ENCODE assay signal across 26 mouse cellular contexts in genomic region chr3:101802746-101803145, GRCm38 (mm10). TPM values are rescaled to one million over a fixed set of nuclear protein-coding genes. Genes with fewer than 3 reads are reported as not detected.
A peak's percentile ranks its signal among the peaks of the same experiment; 100 is the strongest.
DNase-seq lines count a peak whose midpoint lies in the region; ATAC-seq and TF ChIP-seq lines count a peak whose summit lies in the region.
"Had no signal": no experiment of that assay in that cellular context is flagged by ENCODE, and none has a peak within 500 bp of the region (broad histone marks: within the 10 kb centered on the region; RNA-seq: fewer than 3 reads in every experiment).

No protein-coding gene starts in this region.

- H3K36me3 ChIP-seq in forebrain, embryonic 10.5 days (replicated peaks) = no peaks in the 10 kb centered on the region
- no peaks in the 10 kb centered on the region for H3K36me3 ChIP-seq in forebrain, embryonic 12.5 days (replicated peaks)
- no peaks in the 10 kb centered on the region for H3K36me3 ChIP-seq in heart, postnatal 0 days (replicated peaks; ENCODE audit: control insufficient read depth, insufficient read depth, low read length)
- no peaks in the 10 kb centered on the region for H3K36me3 ChIP-seq in heart, embryonic 12.5 days
- H3K36me3 ChIP-seq: hindbrain, embryonic 15.5 days; limb, embryonic 10.5 days; liver, embryonic 15.5 days; lung, embryonic 15.5 days; midbrain, embryonic 13.5 days had no signal

- ATAC-seq in forebrain, embryonic 12.5 days (ENCODE audit: low FRiP score) = no peak
- ATAC-seq in heart, postnatal 0 days (ENCODE audit: insufficient read depth, low read depth) = no peak
- ATAC-seq in heart, embryonic 12.5 days (ENCODE audit: insufficient number of reproducible peaks, low FRiP score) = no peak
- ATAC-seq: forebrain, embryonic 14.5 days; intestine, embryonic 16.5 days; midbrain, embryonic 13.5 days had no signal

- peaks cover 46% of the 10 kb centered on the region for H3K27me3 ChIP-seq in forebrain, embryonic 10.5 days (ENCODE audit: poor library complexity, severe bottlenecking)
- peaks cover 20% of the 10 kb centered on the region for H3K27me3 ChIP-seq in forebrain, embryonic 12.5 days
- no peaks in the 10 kb centered on the region for H3K27me3 ChIP-seq in heart, postnatal 0 days (ENCODE audit: control insufficient read depth, insufficient read depth, low read length)
- no peaks in the 10 kb centered on the region for H3K27me3 ChIP-seq in heart, embryonic 12.5 days (replicated peaks)
- H3K27me3 ChIP-seq: hindbrain, embryonic 15.5 days; liver, embryonic 15.5 days; midbrain, embryonic 13.5 days had no signal

- H3K27ac ChIP-seq in forebrain, embryonic 10.5 days = 0 out of 2 replicates have a peak overlapping the region, but pooled peaks have one; percentile 7
- no peak overlapping the region for H3K27ac ChIP-seq in forebrain, embryonic 12.5 days
- H3K27ac ChIP-seq in heart, postnatal 0 days (ENCODE audit: low read depth) = 0 out of 2 replicates have a peak overlapping the region, but pooled peaks have one; percentile 18
- no peak overlapping the region for H3K27ac ChIP-seq in heart, embryonic 12.5 days (ENCODE audit: poor library complexity, severe bottlenecking)
- H3K27ac ChIP-seq: gastrocnemius, adult 2 months; hindbrain, embryonic 15.5 days; layer of hippocampus, adult 2 months; limb, embryonic 10.5 days; liver, embryonic 15.5 days; lung, embryonic 15.5 days; midbrain, embryonic 13.5 days; stomach, postnatal 0 days had no signal

- H3K9me3 ChIP-seq in forebrain, embryonic 10.5 days = no peaks in the 10 kb centered on the region
- H3K9me3 ChIP-seq in forebrain, embryonic 12.5 days = no peaks in the 10 kb centered on the region
- no peaks in the 10 kb centered on the region for H3K9me3 ChIP-seq in heart, postnatal 0 days (replicated peaks; ENCODE audit: control insufficient read depth, low read length)
- no peaks in the 10 kb centered on the region for H3K9me3 ChIP-seq in heart, embryonic 12.5 days (replicated peaks)
- H3K9me3 ChIP-seq: hindbrain, embryonic 15.5 days; limb, embryonic 10.5 days; liver, embryonic 15.5 days; lung, embryonic 15.5 days; megakaryocyte, embryonic 14.5 days; midbrain, embryonic 13.5 days had no signal

- no peak for DNase-seq in forebrain, embryonic 10.5 days (ENCODE audit: extremely low spot score, low spot score)
- DNase-seq in heart, postnatal 0 days (ENCODE audit: low spot score) = no peak
- peak; percentile 16 for DNase-seq in NIH3T3 (ENCODE audit: low read depth)
- DNase-seq in fibroblast of lung, adult 2 months (ENCODE audit: low read depth) = peak; percentile 44
- DNase-seq in ovary, postnatal 10 days (ENCODE audit: low spot score) = no peak
- DNase-seq: cerebellum, adult 11 months; cerebellum, postnatal 10 days; gastrocnemius, adult 2 months; heart, postnatal 36 days; kidney, adult 9 months; kidney, postnatal 14 days; liver; lung, postnatal 36 days; right cerebral cortex, postnatal 14 days had no signal

- WGBS in forebrain, embryonic 10.5 days = 83% methylated on average over 5 of the region's 6 CpGs
- WGBS in forebrain, embryonic 12.5 days = 86% methylated on average over 6 of the region's 6 CpGs
- 68% methylated on average over 6 of the region's 6 CpGs for WGBS in heart, postnatal 0 days
- WGBS in heart, embryonic 12.5 days = 75% methylated on average over 6 of the region's 6 CpGs

- no peak for TF ChIP-seq EP300 in heart, postnatal 0 days (IDR thresholded peaks at IDR 0.05; ENCODE audit: low read depth)

- TF ChIP-seq CTCF in heart, postnatal 0 days (IDR thresholded peaks at IDR 0.05; ENCODE audit: low read depth) = no peak

- peaks cover 51% of the 10 kb centered on the region for H3K4me1 ChIP-seq in forebrain, embryonic 10.5 days
- H3K4me1 ChIP-seq in forebrain, embryonic 12.5 days = peaks cover 35% of the 10 kb centered on the region
- H3K4me1 ChIP-seq in heart, postnatal 0 days (ENCODE audit: control insufficient read depth, insufficient read depth) = peaks cover 39% of the 10 kb centered on the region
- H3K4me1 ChIP-seq in heart, embryonic 12.5 days (replicated peaks) = peaks cover 84% of the 10 kb centered on the region

- H3K9ac ChIP-seq in forebrain, embryonic 12.5 days = no peak overlapping the region
- H3K9ac ChIP-seq in heart, postnatal 0 days (replicated peaks; ENCODE audit: low read depth, low read length) = no peak overlapping the region
- H3K9ac ChIP-seq in heart, embryonic 12.5 days = no peak overlapping the region
- H3K9ac ChIP-seq: hindbrain, embryonic 15.5 days; liver, embryonic 15.5 days; lung, embryonic 15.5 days; midbrain, embryonic 13.5 days had no signal

- H3K4me3 ChIP-seq in forebrain, embryonic 10.5 days = no peak overlapping the region
- H3K4me3 ChIP-seq in forebrain, embryonic 12.5 days (replicated peaks) = no peak overlapping the region
- no peak overlapping the region for H3K4me3 ChIP-seq in heart, postnatal 0 days (ENCODE audit: low read depth, low read length)
- H3K4me3 ChIP-seq in heart, embryonic 12.5 days = no peak overlapping the region
- H3K4me3 ChIP-seq: gastrocnemius, adult 2 months; hindbrain, embryonic 15.5 days; layer of hippocampus, adult 2 months; limb, embryonic 10.5 days; liver, embryonic 15.5 days; lung, embryonic 15.5 days; megakaryocyte, embryonic 14.5 days; midbrain, embryonic 13.5 days had no signal

- H3K4me2 ChIP-seq in forebrain, embryonic 12.5 days = no peak overlapping the region
- no peak overlapping the region for H3K4me2 ChIP-seq in heart, postnatal 0 days (ENCODE audit: low read depth, low read length)
- H3K4me2 ChIP-seq in heart, embryonic 12.5 days = no peak overlapping the region
- H3K4me2 ChIP-seq: hindbrain, embryonic 15.5 days; liver, embryonic 15.5 days; lung, embryonic 15.5 days; midbrain, embryonic 13.5 days had no signal

RNA-seq across cellular contexts. Expression of gene Mab21l3, which starts 46.0 kb away (rescaled TPM):
- polyA plus RNA-seq in forebrain, embryonic 10.5 days (2016; fragmentation: Nextera tagmentation; extraction: Ambion mirVana) = 0.85 and 1.1 TPM in 2 replicates
- 0.66 and 0.78 TPM in 2 replicates for polyA plus RNA-seq in forebrain, embryonic 12.5 days (2016; fragmentation: Nextera tagmentation; extraction: Ambion mirVana)
- 1.6 TPM in 1 of 2 replicates, not detected in the other for total RNA-seq in heart, postnatal 0 days (2014; rRNA removed; ENCODE audit: low replicate concordance)
- 0.10 and 0.14 TPM in 2 replicates for polyA plus RNA-seq in heart, postnatal 0 days (2015; fragmentation: Nextera tagmentation; extraction: Ambion mirVana)
- polyA plus RNA-seq in heart, embryonic 12.5 days (2016; fragmentation: Nextera tagmentation; extraction: Ambion mirVana) = 0.32 and 0.62 TPM in 2 replicates
- total RNA-seq: gastrocnemius, adult 2 months; heart, postnatal 36 days had no signal
- polyA plus RNA-seq: liver, embryonic 15.5 days had no signal

Comparison
In these comparisons a context has a peak if more than half of its experiments do, and no peak if none do; other contexts are left out.
1. H3K27ac ChIP-seq: peak in forebrain, embryonic 10.5 days (single experiment) and heart, postnatal 0 days (single experiment); none in forebrain, embryonic 12.5 days (single experiment) and heart, embryonic 12.5 days (single experiment).
2. DNase-seq: peak in NIH3T3 (single experiment) and fibroblast of lung, adult 2 months (single experiment); none in forebrain, embryonic 10.5 days (single experiment), heart, postnatal 0 days (single experiment) and ovary, postnatal 10 days (single experiment).